Mouse (Mus musculus): ENCODE results near the gene Prdm13. TPM values are rescaled to one million over a fixed set of nuclear protein-coding genes. Genes with fewer than 3 reads are reported as not detected.

Prdm13 gene
- total RNA-seq, 2 experiments from 2014 or later: not detected

GRCm38 (mm10) chr4:21678101-21678974 is 7.4 kb downstream of the Prdm13 start:
- DNase-seq (ENCODE audit: low spot score in 2 of 2): no peak

DNA sequence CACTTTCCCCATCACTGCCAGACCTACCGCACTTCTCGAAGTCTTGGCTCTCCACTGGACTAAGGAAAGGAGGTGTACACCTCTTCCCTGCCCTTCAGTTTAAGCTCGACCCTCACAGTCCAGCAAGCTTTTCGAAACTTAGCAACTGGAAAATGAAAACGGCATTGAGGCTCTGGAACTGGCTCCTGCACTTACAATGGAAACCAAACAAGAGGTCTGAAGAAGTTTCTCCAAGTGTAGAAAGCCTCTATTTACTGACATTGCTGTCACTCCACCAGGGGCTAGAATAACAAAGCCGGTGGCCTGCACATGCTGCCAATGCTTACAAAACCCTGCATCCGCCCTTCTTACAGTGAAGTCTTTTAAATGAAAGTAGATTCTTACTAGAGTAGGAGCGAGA is 11.1 kb downstream of the Prdm13 start:
- no peak for DNase-seq (ENCODE audit: low spot score in 2 of 2)

GRCm38 (mm10) chr4:21674042-21674441 is 11.7 kb downstream of the Prdm13 start:
- no peak for DNase-seq (ENCODE audit: low spot score in 2 of 2)

GRCm38 (mm10) chr4:21665961-21666360 is 19.8 kb downstream of the Prdm13 start:
- no peak for DNase-seq (ENCODE audit: low spot score in 2 of 2)

DNA sequence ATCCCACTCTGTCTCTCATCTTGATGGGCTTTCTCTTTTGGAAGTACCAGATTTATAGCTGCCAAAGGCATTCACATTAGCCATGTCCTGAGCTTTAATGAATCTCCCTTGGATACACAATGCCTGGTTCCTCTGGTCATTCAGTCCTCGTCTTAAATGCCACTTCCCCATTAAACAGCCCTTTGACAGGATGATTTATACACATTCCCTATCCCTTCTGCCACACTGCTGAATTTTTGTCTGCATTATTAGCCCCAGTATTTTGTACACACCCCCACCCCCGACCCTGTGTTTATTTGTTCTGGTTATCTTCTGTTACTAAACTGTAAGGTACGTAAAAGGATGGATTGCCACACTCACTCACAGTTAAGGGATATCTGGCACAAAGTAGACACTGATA is 27.6 kb downstream of the Prdm13 start:
- DNase-seq (ENCODE audit: low spot score in 2 of 2): no peak

- no peak for DNase-seq (ENCODE audit: low spot score in 2 of 2)
Measured at GRCm38 (mm10) chr4:21629275-21629583, 56.5 kb downstream of the Prdm13 start.

- no peak for DNase-seq (ENCODE audit: low spot score in 2 of 2)
Measured at GRCm38 (mm10) chr4:21628367-21629274, 57.1 kb downstream of the Prdm13 start.

Other genes with a start within 250 kb of the Prdm13 start
- gene Ccnc, start 41.7 kb upstream of the Prdm13 start, total RNA-seq (2021): 10 to 100 TPM; 33.0 to 40.3 TPM
- gene Usp45, start 81.2 kb upstream of the Prdm13 start, total RNA-seq (2021): 10 to 100 TPM; 50.6 to 57.0 TPM
- 10 to 100 TPM; 23.8 to 24.6 TPM for gene Tstd3, start 81.2 kb upstream of the Prdm13 start, total RNA-seq (2021)
- gene Pnisr, start 161.6 kb upstream of the Prdm13 start, total RNA-seq (2021): 100 to 1,000 TPM; 188 to 206 TPM
- 10 to 100 TPM; 11.0 to 12.2 TPM for gene Coq3, start 193.7 kb upstream of the Prdm13 start, total RNA-seq (2021)
- 10 to 100 TPM; 47.8 to 49.8 TPM for gene Faxc, start 245.4 kb upstream of the Prdm13 start, total RNA-seq (2021)

Data from layer of hippocampus, adult 18-20 months (tissue).